Mouse (Mus musculus) hindbrain, embryonic 11.5 days (tissue): ENCODE measurements at regions not wholly inside any gene's neighbourhood (a gene's known extent, or its start where the extent isn't known, plus 50 kb on each side); places are given as distances from the start of the nearest gene placed in this dataset.

Experiments used
- ATAC-seq: fragments of 200-750 bp; cut with Nextera tagmentation; 2 replicates; pipeline ENCODE4 v1.8.0; 2017; ENCODE audit warnings: mild to moderate bottlenecking, moderate TSS enrichment, moderate library complexity; ENCODE audit not compliant: low FRiP score
- DNase-seq: peaks from one replicate; pipeline ENCODE4 v3.0.0-alpha.2; 2015; ENCODE audit warnings: low spot score
- H3K27ac ChIP-seq: fragments of 300-500 bp; sonication (generic); 2 replicates; pipeline ENCODE4 v1.5.1; 2014; ENCODE audit warnings: mild to moderate bottlenecking, low read depth, low read length
- H3K27me3 ChIP-seq: fragments of 300-500 bp; sonication (generic); 2 replicates; pipeline ENCODE4 v1.6.1; 2014; ENCODE audit warnings: mild to moderate bottlenecking, low read length, moderate library complexity, mixed read lengths; ENCODE audit not compliant: control insufficient read depth, insufficient read depth
- H3K36me3 ChIP-seq: fragments of 300-500 bp; sonication (generic); 2 replicates; pipeline ENCODE4 v1.6.1; 2014; ENCODE audit warnings: mild to moderate bottlenecking, low read length, moderate library complexity, mixed read lengths; ENCODE audit not compliant: control insufficient read depth, insufficient read depth
- H3K4me1 ChIP-seq: fragments of 300-500 bp; sonication (generic); replicated peaks from 2 replicates; pipeline ENCODE4 v1.6.1; 2014; ENCODE audit warnings: low read length, mixed read lengths; ENCODE audit not compliant: control insufficient read depth, insufficient read depth
- H3K4me2 ChIP-seq: fragments of 300-500 bp; sonication (generic); replicated peaks from 2 replicates; pipeline ENCODE4 v1.6.1; 2014; ENCODE audit warnings: mild to moderate bottlenecking, low read depth, low read length
- H3K4me3 ChIP-seq: fragments of 300-500 bp; sonication (generic); 2 replicates; pipeline ENCODE4 v1.5.1; 2014; ENCODE audit warnings: low read depth, low read length
- H3K9ac ChIP-seq: fragments of 300-500 bp; sonication (generic); 2 replicates; pipeline ENCODE4 v1.6.1; 2014; ENCODE audit warnings: low read depth, low read length
- H3K9me3 ChIP-seq: fragments of 300-500 bp; sonication (generic); 2 replicates; pipeline ENCODE4 v1.6.1; 2016; ENCODE audit warnings: low read length; ENCODE audit not compliant: control insufficient read depth
- WGBS: fragments of 180-500 bp; shearing (Covaris S2); extraction: QIAGEN DNeasy Blood & Tissue Kit; methylation state at CpG from one replicate; pipeline ENCODE4 v1.1.7; 2014; 5-methylcytosine and 5-hydroxymethylcytosine counted together

DNA sequence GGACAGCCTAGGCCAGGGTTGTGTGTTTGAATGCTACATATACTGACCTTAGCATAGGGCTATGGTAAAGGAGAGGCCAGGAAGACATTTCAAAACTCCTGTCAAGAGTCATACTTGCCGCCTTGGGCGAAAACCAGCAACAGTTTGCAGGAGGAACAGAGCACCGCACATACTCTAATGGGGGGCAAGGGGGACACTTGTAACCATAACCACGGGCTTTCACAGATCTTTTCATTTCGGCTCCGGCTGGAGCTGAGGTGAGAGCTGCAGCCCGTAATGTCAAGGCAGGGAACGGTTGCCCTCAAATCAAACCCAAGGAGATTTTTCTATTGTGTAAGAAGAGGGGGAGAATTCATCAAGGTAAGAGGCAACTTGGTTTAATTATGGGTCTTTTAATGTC, 258.7 kb upstream of the Nt5e start:
- H3K27me3 ChIP-seq = no peaks in the 10 kb centered on the region
- ATAC-seq = no peak
- H3K4me1 ChIP-seq = 0 out of 2 replicates have a peak, but pooled peaks cover 4% of the 10 kb centered on the region
- no peak overlapping the region for H3K9ac ChIP-seq
- no peaks in the 10 kb centered on the region for H3K9me3 ChIP-seq
- H3K4me3 ChIP-seq = no peak overlapping the region
- H3K4me2 ChIP-seq = no peak overlapping the region
- WGBS = 91% methylated on average over 8 of the region's 8 CpGs
- DNase-seq = no peak
- H3K27ac ChIP-seq = no peak overlapping the region
- H3K36me3 ChIP-seq = no peaks in the 10 kb centered on the region

DNA sequence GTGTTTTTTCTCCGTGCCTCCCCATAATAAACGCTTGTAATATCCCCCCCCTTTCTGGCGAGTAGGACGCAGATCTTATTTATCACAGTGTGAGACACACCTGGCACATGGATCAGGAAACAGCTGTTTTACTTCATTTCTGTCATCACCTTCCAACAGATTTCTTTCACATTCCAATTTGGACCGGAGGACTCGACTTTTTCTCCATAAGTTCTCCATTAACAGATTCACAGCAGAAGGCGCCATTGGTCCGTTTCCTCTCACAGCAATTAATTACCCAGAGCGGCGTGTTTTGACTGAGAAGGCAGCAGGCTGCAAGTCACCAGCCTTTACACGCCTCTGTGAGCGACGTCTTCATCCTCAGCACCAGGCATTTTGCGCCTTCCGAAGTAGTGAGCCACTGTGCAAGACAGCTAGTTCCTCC, 258.1 kb upstream of the Nt5e start:
- Histone ChIP-seq H3K9ac (no peak overlapping the region), H3K27me3 (no peaks in the 10 kb centered on the region), H3K36me3 (no peaks in the 10 kb centered on the region), H3K4me3 (no peak overlapping the region), H3K4me2 (no peak overlapping the region), H3K9me3 (no peaks in the 10 kb centered on the region), H3K4me1 (0 out of 2 replicates have a peak, but pooled peaks cover 4% of the 10 kb centered on the region), H3K27ac (no peak overlapping the region)
- WGBS = 58% methylated on average over 15 of the region's 15 CpGs
- no peak for DNase-seq
- no peak for ATAC-seq

DNA sequence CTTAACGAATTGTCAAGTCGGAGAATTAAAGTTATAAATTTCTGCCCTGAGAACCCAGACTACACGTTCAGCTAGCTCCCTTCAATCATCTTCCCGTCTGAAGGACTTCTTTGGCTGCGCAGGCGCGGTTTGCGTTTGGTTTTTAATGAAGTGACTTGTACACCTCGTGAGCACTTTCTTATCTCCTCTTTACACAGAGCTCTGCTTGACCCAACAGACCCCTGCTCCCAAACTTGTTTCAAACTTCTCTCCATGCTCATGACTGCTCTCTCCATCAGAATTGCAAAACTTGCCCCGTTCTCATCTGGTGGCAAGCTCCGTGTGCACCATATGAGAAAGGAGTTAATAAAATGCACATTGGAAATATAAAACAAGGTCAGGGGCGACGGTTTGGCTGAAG, 257.2 kb upstream of the Nt5e start:
- Histone ChIP-seq H3K9ac (no peak overlapping the region), H3K4me3 (no peak overlapping the region), H3K4me1 (no peaks in the 10 kb centered on the region), H3K4me2 (no peak overlapping the region), H3K36me3 (no peaks in the 10 kb centered on the region), H3K27me3 (no peaks in the 10 kb centered on the region), H3K9me3 (no peaks in the 10 kb centered on the region), H3K27ac (no peak overlapping the region)
- DNase-seq = no peak
- no peak for ATAC-seq
- WGBS = 87% methylated on average over 13 of the region's 13 CpGs

DNA sequence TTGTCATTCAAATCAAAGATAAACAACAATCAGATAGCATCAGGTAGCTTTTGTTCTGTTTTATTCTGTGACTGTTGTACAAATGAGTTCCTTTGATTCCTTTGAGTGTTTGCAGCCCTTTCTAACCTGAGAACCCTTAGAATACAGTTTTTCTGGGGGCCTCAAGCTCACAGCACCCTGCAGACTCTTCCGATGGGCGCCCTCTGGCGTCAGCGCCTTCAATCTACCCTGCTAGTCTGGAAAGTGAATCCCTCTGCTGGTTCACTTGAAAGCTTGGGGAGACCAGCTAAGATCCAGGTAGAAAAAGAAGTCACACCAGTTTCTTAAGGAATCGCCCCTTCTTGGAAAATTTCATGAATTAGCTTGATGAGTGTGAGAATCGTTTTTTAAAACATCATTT, 253.8 kb upstream of the Nt5e start:
- ATAC-seq (no peak), DNase-seq (peak; percentile 78)
- no peak overlapping the region for H3K9ac ChIP-seq
- no peaks in the 10 kb centered on the region for H3K27me3 ChIP-seq
- no peaks in the 10 kb centered on the region for H3K9me3 ChIP-seq
- no peak overlapping the region for H3K27ac ChIP-seq
- no peak overlapping the region for H3K4me2 ChIP-seq
- WGBS = 11% methylated on average over 6 of the region's 6 CpGs
- no peak overlapping the region for H3K4me3 ChIP-seq
- no peaks in the 10 kb centered on the region for H3K36me3 ChIP-seq
- no peaks in the 10 kb centered on the region for H3K4me1 ChIP-seq

DNA sequence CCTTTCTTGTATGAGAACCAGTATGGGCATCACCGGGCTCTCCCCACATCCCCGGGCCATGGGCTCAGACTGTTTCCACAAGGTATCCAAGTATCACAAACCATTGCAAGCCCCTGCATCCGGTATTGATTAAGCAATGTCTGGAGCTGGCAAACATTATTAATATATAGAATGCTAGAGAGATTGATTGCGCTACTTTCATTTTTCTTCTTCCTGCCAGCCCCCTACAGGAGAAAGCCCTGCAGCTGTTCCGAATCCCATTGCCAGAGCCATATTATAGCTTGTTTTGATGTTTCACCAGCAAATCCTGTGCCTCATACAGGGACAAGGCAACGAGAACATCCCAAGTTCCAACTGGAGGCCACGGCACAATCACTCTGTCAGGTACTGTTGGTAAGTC, 253.4 kb upstream of the Nt5e start:
- H3K27me3 ChIP-seq = no peaks in the 10 kb centered on the region
- no peak overlapping the region for H3K9ac ChIP-seq
- no peaks in the 10 kb centered on the region for H3K9me3 ChIP-seq
- 76% methylated on average over 7 of the region's 7 CpGs for WGBS
- no peak overlapping the region for H3K27ac ChIP-seq
- no peaks in the 10 kb centered on the region for H3K36me3 ChIP-seq
- H3K4me3 ChIP-seq = no peak overlapping the region
- H3K4me1 ChIP-seq = no peaks in the 10 kb centered on the region
- no peak for ATAC-seq
- DNase-seq = no peak
- H3K4me2 ChIP-seq = no peak overlapping the region

DNA sequence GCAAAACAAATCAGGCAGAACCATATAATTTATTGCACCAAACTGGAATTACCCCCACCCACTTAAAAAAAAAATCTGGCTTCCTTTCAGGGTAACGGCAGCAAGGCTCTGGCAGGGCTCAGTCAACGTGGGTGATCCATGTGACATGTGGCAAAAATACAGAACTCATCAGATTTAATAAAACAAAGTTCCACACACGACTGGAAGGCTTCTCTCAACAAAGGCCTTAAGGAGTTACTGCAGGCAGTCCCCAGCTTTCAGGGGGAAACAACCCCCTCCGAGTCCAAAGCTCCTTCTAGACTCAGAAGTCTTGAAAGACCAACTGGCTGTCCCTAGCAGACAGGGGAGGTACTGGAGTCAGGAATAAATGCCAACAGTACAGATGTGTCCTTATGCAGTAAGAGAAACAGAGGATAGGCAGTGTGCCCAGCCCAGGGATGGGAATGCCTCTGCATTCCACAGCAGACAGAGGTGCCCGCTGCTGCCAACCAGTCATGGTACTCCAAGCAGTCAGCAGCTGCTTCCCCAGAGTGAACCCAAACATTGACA, 244.0 kb upstream of the Nt5e start:
- DNase-seq (no peak), ATAC-seq (no peak)
- Histone ChIP-seq H3K4me3 (no peak overlapping the region), H3K27me3 (no peaks in the 10 kb centered on the region), H3K4me2 (no peak overlapping the region), H3K9ac (no peak overlapping the region), H3K27ac (no peak overlapping the region), H3K36me3 (no peaks in the 10 kb centered on the region), H3K9me3 (no peaks in the 10 kb centered on the region), H3K4me1 (no peaks in the 10 kb centered on the region)
- 61% methylated on average over 5 of the region's 5 CpGs for WGBS

DNA sequence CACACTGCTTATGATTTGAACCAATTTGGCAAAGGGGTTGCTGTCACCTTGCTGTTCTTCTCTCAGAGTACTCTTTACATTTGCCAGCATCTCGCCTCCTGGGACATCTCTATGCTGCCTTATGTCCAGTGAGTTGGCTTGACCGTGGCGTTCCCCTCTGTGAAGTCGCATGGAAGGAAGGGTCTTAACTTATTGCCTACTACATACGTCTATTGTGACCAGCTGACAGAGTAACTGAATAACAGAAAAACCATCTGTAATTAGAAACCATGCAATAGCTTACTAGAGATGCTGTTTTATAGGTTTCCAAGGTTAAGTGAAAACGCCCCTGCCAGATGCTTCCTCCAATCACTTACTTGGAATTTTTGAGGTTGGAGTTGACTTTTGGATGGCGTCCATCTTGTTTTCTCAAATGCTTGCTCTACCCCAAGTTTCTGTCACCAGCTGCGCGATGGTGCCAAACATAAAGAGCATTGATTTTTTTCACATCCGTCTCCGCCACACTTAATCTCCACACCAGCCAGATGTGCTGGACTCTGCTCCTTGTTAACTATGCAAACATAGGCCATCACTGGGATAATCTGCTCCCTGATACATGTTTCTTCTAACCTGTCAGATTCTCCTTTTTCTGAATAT, 241.7 kb upstream of the Nt5e start:
- Histone ChIP-seq H3K36me3 (no peaks in the 10 kb centered on the region), H3K9ac (no peak overlapping the region), H3K27ac (no peak overlapping the region), H3K27me3 (no peaks in the 10 kb centered on the region), H3K4me1 (no peaks in the 10 kb centered on the region), H3K9me3 (no peaks in the 10 kb centered on the region), H3K4me2 (no peak overlapping the region), H3K4me3 (no peak overlapping the region)
- ATAC-seq (no peak), DNase-seq (no peak)
- 85% methylated on average over 11 of the region's 11 CpGs for WGBS

DNA sequence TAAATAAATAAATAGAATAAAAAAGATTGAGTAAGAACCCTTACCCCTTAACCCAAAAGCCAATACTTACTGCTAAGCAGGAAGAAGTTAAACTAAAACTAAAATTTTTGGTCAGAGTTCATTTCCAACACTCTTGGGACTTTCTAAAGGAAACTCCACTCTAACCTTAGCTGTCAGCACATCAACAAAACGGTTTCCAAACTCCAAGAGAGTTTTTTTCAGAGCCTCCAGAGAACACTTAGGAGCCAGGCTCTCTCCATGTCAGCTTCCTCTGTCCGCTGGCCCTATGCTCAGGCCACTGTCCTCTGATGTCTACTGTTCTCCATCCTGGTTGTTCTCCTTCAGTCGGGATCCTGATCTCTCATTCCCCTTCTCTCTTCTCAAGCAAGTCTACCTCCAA, 241.1 kb upstream of the Nt5e start:
- WGBS = 65% methylated on average over 3 of the region's 3 CpGs
- Histone ChIP-seq H3K9ac (no peak overlapping the region), H3K27ac (no peak overlapping the region), H3K4me2 (no peak overlapping the region), H3K27me3 (no peaks in the 10 kb centered on the region), H3K36me3 (no peaks in the 10 kb centered on the region), H3K9me3 (no peaks in the 10 kb centered on the region), H3K4me3 (no peak overlapping the region), H3K4me1 (no peaks in the 10 kb centered on the region)
- no peak for ATAC-seq
- no peak for DNase-seq

DNA sequence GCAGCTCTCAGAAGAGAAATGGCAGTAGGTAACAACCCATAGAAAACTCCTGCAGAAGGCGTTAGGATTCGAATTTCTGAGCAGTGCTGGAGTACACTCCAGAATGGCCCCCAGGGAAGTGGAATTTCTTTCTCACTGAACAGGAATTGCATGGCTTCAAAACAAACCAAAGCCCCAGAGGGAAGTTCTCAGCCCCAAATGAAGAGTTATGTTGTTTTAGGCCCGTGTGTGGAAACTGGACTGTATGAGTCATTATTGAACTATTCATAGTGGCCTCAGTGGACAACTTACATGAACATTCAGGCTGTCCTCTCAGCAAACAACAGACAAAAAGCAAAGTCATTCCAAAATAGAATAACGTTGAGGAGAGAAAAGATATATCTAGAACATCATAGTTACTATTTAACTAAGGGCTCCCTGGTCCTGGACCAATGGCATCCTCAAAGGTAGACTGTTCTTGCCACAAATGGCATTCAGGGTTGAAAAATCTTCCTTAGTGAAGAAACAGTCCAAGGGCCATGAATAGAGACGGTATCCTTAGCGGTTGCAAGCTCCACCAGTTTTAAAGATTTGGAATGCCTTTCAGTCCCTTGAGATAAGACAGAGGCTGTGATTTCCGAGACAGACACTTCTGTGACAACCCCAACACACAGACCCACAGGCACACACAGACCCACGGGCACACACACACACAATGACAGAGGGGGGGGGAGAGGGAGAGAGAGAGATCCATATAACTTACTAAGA, 235.0 kb upstream of the Nt5e start:
- no peaks in the 10 kb centered on the region for H3K9me3 ChIP-seq
- H3K27ac ChIP-seq = no peak overlapping the region
- H3K4me1 ChIP-seq = no peaks in the 10 kb centered on the region
- ATAC-seq (no peak), DNase-seq (no peak)
- H3K9ac ChIP-seq = no peak overlapping the region
- H3K4me3 ChIP-seq = no peak overlapping the region
- 73% methylated on average over 8 of the region's 8 CpGs for WGBS
- no peaks in the 10 kb centered on the region for H3K36me3 ChIP-seq
- H3K4me2 ChIP-seq = no peak overlapping the region
- no peaks in the 10 kb centered on the region for H3K27me3 ChIP-seq
